Mouse (Mus musculus) midbrain, embryonic 12.5 days (tissue): ENCODE measurements at regions not wholly inside any gene's neighbourhood (a gene's known extent, or its start where the extent isn't known, plus 50 kb on each side); places are given as distances from the start of the nearest gene placed in this dataset.

Experiments
- ATAC-seq: fragments of 200-750 bp; cut with Nextera tagmentation; 2 replicates; pipeline ENCODE4 v1.8.0; 2017; ENCODE audit warnings: low read depth, moderate TSS enrichment, moderate library complexity; ENCODE audit not compliant: low FRiP score
- H3K27ac ChIP-seq: fragments of 300-500 bp; sonication (generic); replicated peaks from 2 replicates; pipeline ENCODE4 v1.5.1; 2016; ENCODE audit warnings: mild to moderate bottlenecking
- H3K27me3 ChIP-seq: fragments of 300-500 bp; sonication (generic); 2 replicates; pipeline ENCODE4 v1.6.1; 2016; ENCODE audit warnings: mild to moderate bottlenecking
- H3K36me3 ChIP-seq: fragments of 300-500 bp; sonication (generic); 2 replicates; pipeline ENCODE4 v1.6.1; 2016
- H3K4me1 ChIP-seq: fragments of 300-500 bp; sonication (generic); 2 replicates; pipeline ENCODE4 v1.6.1; 2016
- H3K4me2 ChIP-seq: fragments of 300-500 bp; sonication (generic); replicated peaks from 2 replicates; pipeline ENCODE4 v1.6.1; 2016; ENCODE audit warnings: mild to moderate bottlenecking, moderate library complexity
- H3K4me3 ChIP-seq: fragments of 300-500 bp; sonication (generic); 2 replicates; pipeline ENCODE4 v1.5.1; 2016; ENCODE audit warnings: mild to moderate bottlenecking
- H3K9ac ChIP-seq: fragments of 300-500 bp; sonication (generic); replicated peaks from 2 replicates; pipeline ENCODE4 v1.6.1; 2016; ENCODE audit warnings: mild to moderate bottlenecking, moderate library complexity
- H3K9me3 ChIP-seq: fragments of 300-500 bp; sonication (generic); 2 replicates; pipeline ENCODE4 v1.6.1; 2016; ENCODE audit warnings: mild to moderate bottlenecking
- WGBS: fragments of 180-500 bp; shearing (Covaris S2); methylation state at CpG from one replicate; pipeline ENCODE4 v1.1.7; 2016; 5-methylcytosine and 5-hydroxymethylcytosine counted together

- no peak overlapping the region for H3K9ac ChIP-seq
- no peak overlapping the region for H3K4me3 ChIP-seq
- no peaks in the 10 kb centered on the region for H3K9me3 ChIP-seq
- no peaks in the 10 kb centered on the region for H3K4me1 ChIP-seq
- no peaks in the 10 kb centered on the region for H3K36me3 ChIP-seq
- H3K4me2 ChIP-seq, result no peak overlapping the region
- H3K27me3 ChIP-seq, result no peaks in the 10 kb centered on the region
- WGBS, result 94% methylated on average over 5 of the region's 5 CpGs
- ATAC-seq, result no peak
- H3K27ac ChIP-seq, result no peak overlapping the region
Observed at GRCm38 (mm10) chr16:93096175-93096574, 270.2 kb upstream of the Runx1 start.

- no peak for ATAC-seq
- Histone ChIP-seq H3K27ac (no peak overlapping the region), H3K27me3 (no peaks in the 10 kb centered on the region), H3K4me2 (no peak overlapping the region), H3K9ac (no peak overlapping the region), H3K4me1 (no peaks in the 10 kb centered on the region), H3K4me3 (no peak overlapping the region), H3K9me3 (no peaks in the 10 kb centered on the region), H3K36me3 (no peaks in the 10 kb centered on the region)
- 74% methylated on average over 7 of the region's 7 CpGs for WGBS
Observed at GRCm38 (mm10) chr16:93092796-93093195, 266.8 kb upstream of the Runx1 start.

GRCm38 (mm10) chr16:93085227-93085883 lies 259.4 kb upstream of the Runx1 start:
- H3K36me3 ChIP-seq, result no peaks in the 10 kb centered on the region
- H3K4me3 ChIP-seq, result no peak overlapping the region
- no peak overlapping the region for H3K9ac ChIP-seq
- 91% methylated on average over 10 of the region's 10 CpGs for WGBS
- no peaks in the 10 kb centered on the region for H3K9me3 ChIP-seq
- H3K27ac ChIP-seq, result no peak overlapping the region
- ATAC-seq, result no peak
- no peaks in the 10 kb centered on the region for H3K27me3 ChIP-seq
- H3K4me2 ChIP-seq, result no peak overlapping the region
- no peaks in the 10 kb centered on the region for H3K4me1 ChIP-seq

- H3K9ac ChIP-seq, result no peak overlapping the region
- 75% methylated on average over 2 of the region's 2 CpGs for WGBS
- ATAC-seq, result no peak
Observed at GRCm38 (mm10) chr16:93083756-93084155, 257.8 kb upstream of the Runx1 start.

GRCm38 (mm10) chr16:93083142-93083541 lies 257.2 kb upstream of the Runx1 start:
- Histone ChIP-seq H3K4me3 (no peak overlapping the region), H3K4me2 (no peak overlapping the region), H3K27ac (no peak overlapping the region), H3K9me3 (0 out of 2 replicates have a peak, but pooled peaks cover 1% of the 10 kb centered on the region), H3K36me3 (no peaks in the 10 kb centered on the region), H3K9ac (no peak overlapping the region), H3K27me3 (no peaks in the 10 kb centered on the region), H3K4me1 (peaks cover 11% of the 10 kb centered on the region)
- 69% methylated on average over 1 of the region's 1 CpGs for WGBS
- no peak for ATAC-seq

More at GRCm38 (mm10) chr16:93083756-93084155, 257.8 kb upstream of the Runx1 start:
- Histone ChIP-seq H3K4me3 (no peak overlapping the region), H3K9me3 (no peaks in the 10 kb centered on the region), H3K4me2 (no peak overlapping the region), H3K36me3 (no peaks in the 10 kb centered on the region), H3K27me3 (no peaks in the 10 kb centered on the region), H3K4me1 (peaks cover 11% of the 10 kb centered on the region), H3K27ac (no peak overlapping the region)

- H3K36me3 ChIP-seq, result no peaks in the 10 kb centered on the region
- peaks cover 11% of the 10 kb centered on the region for H3K4me1 ChIP-seq
- H3K27me3 ChIP-seq, result no peaks in the 10 kb centered on the region
- 91% methylated on average over 2 of the region's 2 CpGs for WGBS
- H3K4me3 ChIP-seq, result no peak overlapping the region
- no peak overlapping the region for H3K27ac ChIP-seq
- 0 out of 2 replicates have a peak, but pooled peaks cover 4% of the 10 kb centered on the region for H3K9me3 ChIP-seq
- no peak overlapping the region for H3K4me2 ChIP-seq
- H3K9ac ChIP-seq, result no peak overlapping the region
- ATAC-seq, result no peak
Observed at GRCm38 (mm10) chr16:93081533-93081932, 255.6 kb upstream of the Runx1 start.

- Histone ChIP-seq H3K36me3 (no peaks in the 10 kb centered on the region), H3K4me3 (0 out of 2 replicates have a peak overlapping the region, but pooled peaks have one; percentile 13), H3K4me1 (peaks cover 11% of the 10 kb centered on the region), H3K27ac (no peak overlapping the region), H3K9ac (no peak overlapping the region), H3K4me2 (peak overlapping the region; percentile 39), H3K9me3 (0 out of 2 replicates have a peak, but pooled peaks cover 4% of the 10 kb centered on the region), H3K27me3 (no peaks in the 10 kb centered on the region)
- WGBS, result 44% methylated on average over 17 of the region's 17 CpGs
- ATAC-seq, result no peak
Observed at GRCm38 (mm10) chr16:93079660-93080390, 253.9 kb upstream of the Runx1 start.

- Histone ChIP-seq H3K27me3 (no peaks in the 10 kb centered on the region; the same call in 1 of the 2 replicates), H3K4me3 (no peak overlapping the region), H3K36me3 (no peaks in the 10 kb centered on the region), H3K4me2 (peak overlapping the region; percentile 39), H3K4me1 (peaks cover 11% of the 10 kb centered on the region), H3K9ac (no peak overlapping the region), H3K9me3 (0 out of 2 replicates have a peak, but pooled peaks cover 4% of the 10 kb centered on the region), H3K27ac (no peak overlapping the region)
- no peak for ATAC-seq
- WGBS, result 79% methylated on average over 3 of the region's 3 CpGs
Observed at GRCm38 (mm10) chr16:93078909-93079308, 253.0 kb upstream of the Runx1 start.

- no peak overlapping the region for H3K27ac ChIP-seq
- no peak overlapping the region for H3K9ac ChIP-seq
- 0 out of 2 replicates have a peak, but pooled peaks cover 4% of the 10 kb centered on the region for H3K9me3 ChIP-seq
- H3K27me3 ChIP-seq, result no peaks in the 10 kb centered on the region; the same call in 1 of the 2 replicates
- H3K4me2 ChIP-seq, result no peak overlapping the region
- ATAC-seq, result no peak
- H3K36me3 ChIP-seq, result no peaks in the 10 kb centered on the region
- WGBS, result 90% methylated on average over 11 of the region's 11 CpGs
- peaks cover 11% of the 10 kb centered on the region for H3K4me1 ChIP-seq
- H3K4me3 ChIP-seq, result no peak overlapping the region
Observed at GRCm38 (mm10) chr16:93075488-93075887, 249.5 kb upstream of the Runx1 start.

- Histone ChIP-seq H3K27me3 (no peaks in the 10 kb centered on the region; the same call in 1 of the 2 replicates), H3K4me3 (no peak overlapping the region), H3K27ac (no peak overlapping the region), H3K36me3 (no peaks in the 10 kb centered on the region), H3K9me3 (no peaks in the 10 kb centered on the region), H3K4me2 (no peak overlapping the region), H3K9ac (no peak overlapping the region), H3K4me1 (no peaks in the 10 kb centered on the region)
- ATAC-seq, result no peak
- WGBS, result 61% methylated on average over 6 of the region's 6 CpGs
Observed at GRCm38 (mm10) chr16:93072156-93072555, 246.2 kb upstream of the Runx1 start.

- H3K4me1 ChIP-seq, result no peaks in the 10 kb centered on the region
- no peak overlapping the region for H3K27ac ChIP-seq
- H3K36me3 ChIP-seq, result no peaks in the 10 kb centered on the region
- ATAC-seq, result no peak
- H3K9ac ChIP-seq, result no peak overlapping the region
- H3K4me3 ChIP-seq, result no peak overlapping the region
- 70% methylated on average over 6 of the region's 6 CpGs for WGBS
- H3K27me3 ChIP-seq, result no peaks in the 10 kb centered on the region; the same call in 1 of the 2 replicates
- H3K9me3 ChIP-seq, result no peaks in the 10 kb centered on the region
- no peak overlapping the region for H3K4me2 ChIP-seq
Observed at GRCm38 (mm10) chr16:93071726-93072125, 245.8 kb upstream of the Runx1 start.

GRCm38 (mm10) chr16:93066821-93067220 lies 240.9 kb upstream of the Runx1 start:
- Histone ChIP-seq H3K9me3 (no peaks in the 10 kb centered on the region), H3K4me2 (no peak overlapping the region), H3K27ac (no peak overlapping the region), H3K27me3 (no peaks in the 10 kb centered on the region), H3K4me1 (no peaks in the 10 kb centered on the region), H3K36me3 (no peaks in the 10 kb centered on the region), H3K4me3 (no peak overlapping the region), H3K9ac (no peak overlapping the region)
- WGBS, result 80% methylated on average over 2 of the region's 2 CpGs
- ATAC-seq, result no peak
